Mouse (Mus musculus) thymus, adult 2 months (tissue): ENCODE data around the gene Gadd45g.

Experiments
- CTCF ChIP-seq: fragments of 200-500 bp; IDR thresholded peaks from 2 replicates; pipeline ENCODE4 v1.5.1; 2012; ENCODE audit warnings: mild to moderate bottlenecking, control low read depth, low read length, moderate library complexity, borderline replicate concordance; ENCODE audit not compliant: control insufficient read depth, poor library complexity, insufficient read depth; ENCODE audit errors: extremely low read depth
- POLR2A ChIP-seq: fragments of 200-500 bp; IDR thresholded peaks from 2 replicates; pipeline ENCODE4 v1.6.1; 2012; ENCODE audit warnings: mild to moderate bottlenecking, low read length, control low read depth, moderate library complexity; ENCODE audit not compliant: control insufficient read depth, poor library complexity, insufficient read depth; ENCODE audit errors: extremely low read depth

GRCm38 (mm10) chr13:51815865-51816504 is 30.5 kb upstream of the Gadd45g start:
- TF ChIP-seq CTCF: no peak
- no peak for TF ChIP-seq POLR2A
